Mouse (Mus musculus): ENCODE data around the gene Tenm2.

DNA sequence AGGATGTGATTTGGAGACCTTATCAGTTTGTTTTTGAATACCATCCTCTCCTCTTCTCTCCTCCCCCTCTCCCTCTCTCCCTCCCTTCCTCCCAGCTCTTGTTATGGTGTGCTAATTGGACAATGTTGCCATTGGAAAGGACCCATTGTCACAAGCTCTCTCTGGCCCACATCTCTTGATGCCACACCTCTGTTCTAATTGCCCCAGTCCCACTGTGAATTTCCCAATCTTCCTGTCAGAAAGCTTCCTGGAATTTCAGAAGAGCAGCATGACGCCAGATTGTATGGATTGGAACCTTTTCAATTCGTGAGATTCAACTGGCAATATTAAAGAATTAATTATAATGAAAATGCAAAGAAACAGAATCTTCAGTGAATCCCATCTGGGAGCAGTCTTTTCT lies 128.7 kb downstream of the Tenm2 start:
- no peak for TF ChIP-seq USF1 (IDR thresholded peaks at IDR 0.05; ENCODE audit: low read depth, low read length)
- TF ChIP-seq MAX (IDR thresholded peaks at IDR 0.05; ENCODE audit: low read length) = no peak
- TF ChIP-seq ZKSCAN1 (IDR thresholded peaks at IDR 0.05; ENCODE audit: borderline replicate concordance, low read depth, low read length) = no peak
- no peak for TF ChIP-seq JUND (conservative IDR thresholded peaks at IDR 0.05; ENCODE audit: low read depth, low read length)
- no peak for TF ChIP-seq MYC (IDR thresholded peaks at IDR 0.05; ENCODE audit: low read depth, low read length)
- TF ChIP-seq POLR2A (IDR thresholded peaks at IDR 0.05; ENCODE audit: low read depth, low read length) = no peak
- TF ChIP-seq RAD21 (IDR thresholded peaks at IDR 0.05; ENCODE audit: low read depth, low read length) = no peak
- no peak for TF ChIP-seq MXI1 (IDR thresholded peaks at IDR 0.05; ENCODE audit: low read depth, low read length)
- TF ChIP-seq GABPA (IDR thresholded peaks at IDR 0.05; ENCODE audit: insufficient replicate concordance, low read depth, low read length) = no peak
